Mouse (Mus musculus) lung, postnatal 10 days (tissue): ENCODE results near the gene Hormad2.
A peak's percentile ranks its signal among the peaks of the same experiment; 100 is the strongest.

ENCODE experiments used
- DNase-seq: peaks from one replicate; pipeline ENCODE4 v3.0.0; 2021

Gene Hormad2

DNA sequence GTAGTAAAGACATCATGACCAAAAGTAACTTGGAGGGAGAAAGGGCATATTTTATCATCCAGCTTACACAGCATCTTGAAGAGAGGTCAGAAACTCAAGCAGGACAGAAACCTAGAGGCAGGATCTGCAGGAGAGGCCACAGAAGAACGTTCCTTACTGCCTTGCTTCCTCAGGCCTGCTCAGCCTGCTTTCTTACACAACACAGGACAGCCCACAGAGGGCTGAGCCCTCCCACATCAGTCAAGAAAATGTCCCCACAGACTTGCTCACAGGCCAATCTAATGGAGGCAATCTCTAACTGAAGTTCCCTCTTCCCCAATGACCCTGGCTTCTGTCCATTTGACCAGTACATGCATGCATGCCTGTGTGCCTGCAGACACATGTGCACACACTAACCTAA lies 1.4 kb upstream of the Hormad2 start:
- DNase-seq = no peak

DNA sequence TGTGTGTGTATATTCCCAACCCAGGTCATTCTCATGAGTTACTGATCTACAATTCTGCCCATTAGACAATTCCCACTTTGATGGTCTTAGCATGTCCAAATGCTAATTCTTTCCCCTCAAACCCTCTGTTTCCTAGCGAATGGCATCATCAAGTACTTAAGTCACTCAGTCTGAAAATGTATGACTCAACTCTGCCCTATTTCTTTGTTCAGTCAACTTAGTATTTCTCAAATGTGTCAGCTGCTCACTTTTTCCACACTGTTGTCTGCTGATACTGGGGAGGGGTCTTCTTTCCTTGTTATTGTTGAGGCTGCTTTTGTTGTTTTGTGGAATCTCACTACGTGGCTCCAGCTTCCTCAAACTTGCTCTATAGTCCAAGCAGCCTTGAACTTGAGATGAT lies 2.7 kb downstream of the Hormad2 start:
- DNase-seq = no peak

GRCm38 (mm10) chr11:4437318-4437717 lies 3.6 kb downstream of the Hormad2 start:
- DNase-seq = no peak

DNA sequence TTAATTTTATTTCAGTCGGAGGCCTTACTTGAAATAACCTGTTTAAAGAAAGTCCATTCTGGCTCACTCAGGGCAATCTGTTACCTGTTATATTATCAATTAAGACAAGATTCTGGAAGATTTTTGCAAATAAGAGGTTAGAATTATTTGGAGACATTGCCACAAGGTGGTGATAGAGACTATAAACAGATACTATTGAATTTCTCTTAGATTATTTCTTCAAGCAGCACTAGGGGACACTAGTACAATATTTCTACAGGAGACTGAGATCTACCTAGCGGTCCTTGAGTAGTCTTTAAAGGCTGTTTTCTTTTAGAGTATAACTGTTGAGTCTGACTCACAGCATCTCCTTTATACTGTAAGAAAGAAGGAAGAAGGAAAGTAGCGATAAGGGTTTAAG lies 4.3 kb downstream of the Hormad2 start:
- peak; percentile 10 for DNase-seq

GRCm38 (mm10) chr11:4434461-4434860 lies 6.4 kb downstream of the Hormad2 start:
- DNase-seq = no peak

DNA sequence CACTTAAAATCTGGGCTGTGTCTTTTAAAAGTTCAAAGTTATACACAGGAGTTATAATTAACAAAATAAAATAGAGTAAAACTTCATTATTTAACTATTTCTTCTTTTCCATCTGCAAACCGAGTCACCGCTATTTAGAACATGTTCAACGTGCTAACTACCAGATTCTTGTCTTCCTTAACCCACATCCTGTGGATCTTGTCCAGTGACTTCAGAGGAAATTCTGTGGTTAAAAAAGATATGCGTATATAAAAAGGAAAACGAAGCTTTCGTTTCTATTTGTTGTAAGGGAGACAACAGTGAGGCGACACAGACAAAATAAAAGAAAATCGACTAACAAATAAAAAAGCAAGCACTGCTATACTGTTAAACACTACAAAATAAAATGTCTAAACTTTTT lies 17.1 kb downstream of the Hormad2 start:
- no peak for DNase-seq

GRCm38 (mm10) chr11:4422494-4423425 lies 18.1 kb downstream of the Hormad2 start:
- no peak for DNase-seq

GRCm38 (mm10) chr11:4421933-4422488 lies 18.9 kb downstream of the Hormad2 start:
- no peak for DNase-seq

DNA sequence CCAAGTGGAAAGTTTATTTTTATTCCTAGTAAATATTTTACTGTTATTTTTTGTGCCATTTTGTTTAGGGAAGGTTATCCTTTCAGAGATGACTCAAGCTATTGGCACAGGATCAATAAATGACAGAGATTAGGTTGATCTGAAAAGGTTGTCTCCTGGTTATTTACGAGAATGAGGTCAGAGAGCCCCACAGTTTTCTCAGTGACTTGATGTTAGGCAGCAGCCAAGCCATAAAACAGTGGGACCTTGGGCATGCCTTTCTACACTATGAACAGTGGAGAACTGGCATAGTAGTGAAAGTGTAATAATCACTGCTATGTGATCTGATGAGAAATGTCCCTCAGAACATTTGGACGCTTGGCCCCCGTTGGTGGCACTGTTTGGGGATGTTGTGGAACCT lies 22.9 kb downstream of the Hormad2 start:
- DNase-seq = no peak

DNA sequence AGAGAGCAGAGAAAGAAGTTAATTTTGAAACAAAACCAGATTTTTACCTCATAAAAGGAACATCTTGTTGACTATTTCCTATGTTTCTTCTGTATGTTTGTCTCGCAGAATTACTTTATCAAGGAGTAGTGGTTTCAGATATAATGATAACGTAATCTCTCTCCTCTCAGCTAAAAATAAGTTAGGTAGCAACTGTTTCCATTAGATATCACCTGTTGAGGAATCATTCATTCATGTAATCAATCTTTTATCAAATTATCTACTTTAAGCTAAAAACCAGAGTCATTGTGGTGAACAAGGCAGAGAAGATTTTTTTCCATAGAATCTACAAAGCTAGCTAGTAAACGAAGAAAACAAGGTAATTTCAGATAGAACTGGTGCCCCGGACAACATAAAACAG lies 28.6 kb downstream of the Hormad2 start:
- DNase-seq = no peak

DNA sequence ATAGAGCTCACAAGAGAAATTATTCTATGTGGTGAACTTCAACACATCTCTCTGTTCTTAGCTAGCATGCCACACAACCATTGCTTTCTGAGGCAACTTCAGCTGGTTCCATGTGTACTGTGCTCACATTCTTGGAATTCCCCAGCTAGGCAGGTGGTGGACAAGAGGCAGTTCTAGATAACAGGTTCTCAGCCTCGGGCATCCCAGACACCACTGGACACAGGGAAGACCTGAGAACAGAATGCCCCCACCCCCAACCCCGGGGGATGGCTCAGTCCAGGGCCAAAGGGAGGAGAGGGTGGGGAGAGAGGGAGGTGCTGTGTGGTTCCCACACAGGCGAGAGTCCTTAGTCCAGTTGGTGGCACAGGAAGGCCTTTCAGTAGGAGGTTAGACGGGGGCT lies 36.6 kb downstream of the Hormad2 start:
- no peak for DNase-seq

GRCm38 (mm10) chr11:4403381-4403780 lies 37.5 kb downstream of the Hormad2 start:
- DNase-seq = no peak

- no peak for DNase-seq
These were observed 39.7 kb downstream of the Hormad2 start for GRCm38 (mm10) chr11:4401251-4401650.

DNA sequence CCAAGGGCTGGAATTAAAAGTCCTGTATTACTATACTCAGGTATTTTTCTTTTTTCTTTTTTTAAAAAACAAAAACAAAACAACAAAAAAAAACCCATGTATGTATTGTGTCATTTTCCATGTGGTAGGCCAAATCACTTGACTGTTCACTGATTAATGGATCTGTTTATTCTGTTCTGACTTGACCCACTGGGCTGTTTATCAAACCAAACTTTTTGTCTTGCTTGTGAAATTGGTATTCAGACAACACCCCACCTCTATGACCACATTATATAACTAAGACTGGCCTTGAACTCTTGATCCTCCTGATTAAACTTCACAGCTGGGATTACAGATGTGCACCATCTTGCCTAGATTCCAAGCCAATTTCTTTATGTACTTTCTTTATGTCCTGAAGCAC lies 46.7 kb downstream of the Hormad2 start:
- no peak for DNase-seq

GRCm38 (mm10) chr11:4388018-4388417 lies 52.9 kb downstream of the Hormad2 start:
- DNase-seq = no peak

DNA sequence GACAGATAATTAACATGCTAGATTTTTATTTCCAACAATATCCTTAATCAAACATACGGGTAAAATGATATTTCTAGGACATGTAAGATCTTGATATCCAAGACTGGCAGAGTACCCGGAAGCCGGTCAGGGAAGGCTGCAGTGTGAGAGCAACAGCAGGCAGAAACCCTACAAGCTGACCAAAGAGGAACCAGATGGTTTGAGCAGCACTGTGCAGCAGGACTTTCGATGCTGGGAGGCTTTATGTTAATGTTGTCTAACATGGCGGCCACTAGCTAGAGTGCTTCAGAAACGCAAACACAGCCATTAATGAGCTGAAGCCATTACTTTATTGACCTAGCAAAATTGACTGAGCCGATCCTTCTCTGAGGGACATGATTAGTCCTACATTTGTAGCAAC lies 58.6 kb downstream of the Hormad2 start:
- DNase-seq = no peak

DNA sequence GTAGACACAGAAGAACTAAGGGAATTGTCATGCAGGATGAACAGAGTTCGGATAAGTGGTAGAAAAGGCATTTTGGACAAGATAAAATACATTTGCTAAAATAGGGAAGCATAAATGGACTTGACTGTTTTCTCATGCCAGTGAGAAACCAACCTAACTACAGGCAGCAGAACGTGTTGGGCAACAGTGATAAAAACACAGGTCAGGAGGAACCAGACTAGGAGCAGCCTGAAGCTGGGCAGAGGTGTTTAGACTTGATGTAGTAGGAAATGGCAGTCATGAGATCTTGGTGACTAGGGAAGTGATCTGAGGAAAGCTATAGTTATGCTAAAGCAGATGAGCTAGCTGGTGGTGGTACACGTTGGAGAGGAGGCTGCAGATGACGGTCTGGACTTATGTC lies 61.0 kb downstream of the Hormad2 start:
- DNase-seq = no peak

DNA sequence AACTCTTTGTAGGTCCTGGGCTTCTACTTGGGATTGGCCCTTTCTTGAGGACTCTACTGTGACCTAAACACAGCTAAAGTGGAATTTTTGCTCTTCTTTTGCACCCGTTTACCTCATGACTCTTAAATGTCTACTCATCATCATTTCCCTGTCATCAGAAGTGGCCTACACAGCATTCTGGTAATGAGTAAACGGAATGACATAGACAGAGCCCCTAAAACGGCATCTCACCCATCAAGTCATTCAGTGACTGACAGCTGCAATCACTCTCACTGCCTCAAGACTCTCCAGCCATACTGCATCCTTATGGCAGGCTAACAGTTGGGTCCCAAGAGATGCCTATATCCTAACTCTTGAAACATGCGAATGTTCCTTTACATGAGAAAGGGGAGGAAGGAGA lies 74.5 kb downstream of the Hormad2 start:
- DNase-seq = no peak

DNA sequence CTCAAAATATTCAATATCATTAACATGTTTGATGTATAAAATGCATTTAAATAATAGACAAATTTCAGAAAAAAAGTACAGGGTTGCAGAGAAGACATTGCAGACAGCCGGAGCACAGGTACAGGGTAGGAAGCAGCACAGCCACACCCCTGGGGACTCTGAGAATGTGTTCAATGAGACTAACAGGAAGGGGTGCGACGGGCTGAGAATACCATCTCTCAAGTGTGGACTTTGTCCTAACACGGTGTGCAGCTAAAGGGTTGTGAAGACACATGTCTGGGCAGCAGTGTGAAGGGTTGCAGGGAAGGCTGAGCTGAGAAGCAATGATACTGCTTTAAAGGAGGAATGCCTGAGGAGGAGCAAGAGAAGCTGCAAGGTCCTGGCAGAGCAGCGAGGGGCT lies 85.5 kb downstream of the Hormad2 start:
- no peak for DNase-seq

- peak; percentile 18 for DNase-seq
These were observed 88.3 kb downstream of the Hormad2 start for GRCm38 (mm10) chr11:4352637-4353036.

DNA sequence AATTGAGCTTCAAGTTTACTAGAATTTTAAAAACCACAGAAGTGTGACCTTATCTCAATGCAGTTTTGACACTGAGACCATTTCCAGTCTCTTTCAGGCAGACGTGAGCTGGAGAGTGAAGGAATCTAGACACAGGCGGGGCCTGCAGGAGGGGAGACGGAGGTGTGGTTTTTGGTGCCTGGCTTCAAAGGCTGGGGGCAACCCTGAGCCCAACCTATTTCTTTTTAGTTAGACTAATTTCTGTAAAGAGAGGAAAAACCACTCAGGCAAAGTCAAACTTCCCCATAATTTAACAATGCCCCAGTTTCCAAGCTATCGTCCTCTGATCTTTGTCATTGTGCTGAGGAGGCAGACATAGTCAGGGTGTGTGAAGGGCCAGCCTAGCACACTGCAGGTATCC lies 97.0 kb downstream of the Hormad2 start:
- no peak for DNase-seq

DNA sequence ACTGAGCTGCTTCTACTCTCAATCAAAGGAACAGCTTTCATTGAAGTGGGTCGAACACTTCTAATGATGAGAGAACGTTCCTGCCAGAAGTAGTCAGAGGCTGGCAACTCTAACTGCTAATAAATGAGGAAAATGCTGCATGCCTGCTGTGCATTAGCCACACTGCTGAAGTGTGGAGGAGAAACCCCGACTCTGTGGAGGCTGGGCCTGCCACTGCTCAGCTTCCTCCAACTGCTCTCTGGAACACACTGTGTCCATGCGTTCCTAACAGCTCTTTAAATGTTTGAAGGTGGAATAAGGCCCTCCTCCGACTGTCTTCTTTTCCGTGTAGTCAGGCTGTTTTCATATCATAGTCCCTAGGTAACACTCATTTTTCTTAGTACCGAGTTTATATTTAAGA lies 98.9 kb downstream of the Hormad2 start:
- DNase-seq = no peak

GRCm38 (mm10) chr11:4340109-4340779 lies 100.7 kb downstream of the Hormad2 start:
- peak; percentile 32 for DNase-seq

GRCm38 (mm10) chr11:4339275-4339674 lies 101.6 kb downstream of the Hormad2 start:
- DNase-seq = no peak
